Mouse (Mus musculus) intestine, embryonic 15.5 days (tissue): Measurements from ENCODE around the gene 4833423E24Rik. TPM values are rescaled to one million over a fixed set of nuclear protein-coding genes. Genes with fewer than 3 reads are reported as not detected.

ENCODE experiments used
- ATAC-seq: fragments of 200-750 bp; cut with Nextera tagmentation; 2 replicates; pipeline ENCODE4 v1.8.0; 2017; ENCODE audit warnings: moderate TSS enrichment, moderate library complexity
- H3K27ac ChIP-seq: fragments of 300-500 bp; sonication (generic); 2 replicates; pipeline ENCODE4 v1.5.1; 2015; ENCODE audit warnings: mild to moderate bottlenecking, inconsistent platforms
- H3K27me3 ChIP-seq: fragments of 300-500 bp; sonication (generic); replicated peaks from 2 replicates; pipeline ENCODE4 v1.6.1; 2015; ENCODE audit warnings: inconsistent platforms
- H3K36me3 ChIP-seq: fragments of 300-500 bp; sonication (generic); 2 replicates; pipeline ENCODE4 v1.6.1; 2015; ENCODE audit warnings: inconsistent platforms
- H3K4me1 ChIP-seq: fragments of 300-500 bp; sonication (generic); replicated peaks from 2 replicates; pipeline ENCODE4 v1.6.1; 2015; ENCODE audit warnings: inconsistent platforms
- H3K4me2 ChIP-seq: fragments of 300-500 bp; sonication (generic); replicated peaks from 2 replicates; pipeline ENCODE4 v1.6.1; 2015; ENCODE audit warnings: mild to moderate bottlenecking, inconsistent platforms
- H3K4me3 ChIP-seq: fragments of 300-500 bp; sonication (generic); replicated peaks from 2 replicates; pipeline ENCODE4 v1.5.1; 2015; ENCODE audit warnings: inconsistent platforms
- H3K9ac ChIP-seq: fragments of 300-500 bp; sonication (generic); 2 replicates; pipeline ENCODE4 v1.6.1; 2015; ENCODE audit warnings: inconsistent platforms
- H3K9me3 ChIP-seq: fragments of 300-500 bp; sonication (generic); 2 replicates; pipeline ENCODE4 v1.6.1; 2016; ENCODE audit warnings: inconsistent platforms
- WGBS: fragments of 180-500 bp; shearing (Covaris S2); methylation state at CpG from one replicate; pipeline ENCODE4 v1.1.7; 2015; 5-methylcytosine and 5-hydroxymethylcytosine counted together
- polyA plus RNA-seq: library from polyadenylated mRNA; unstranded; fragments of >200 nt; fragmentation: Nextera tagmentation; extraction: Ambion mirVana; gene quantifications from 2 replicates; pipeline ENCODE4 v1.2.1, GENCODE M21; 2015

Gene 4833423E24Rik
- polyA plus RNA-seq, 1 experiment from 2014 or later: 0.10 TPM

DNA sequence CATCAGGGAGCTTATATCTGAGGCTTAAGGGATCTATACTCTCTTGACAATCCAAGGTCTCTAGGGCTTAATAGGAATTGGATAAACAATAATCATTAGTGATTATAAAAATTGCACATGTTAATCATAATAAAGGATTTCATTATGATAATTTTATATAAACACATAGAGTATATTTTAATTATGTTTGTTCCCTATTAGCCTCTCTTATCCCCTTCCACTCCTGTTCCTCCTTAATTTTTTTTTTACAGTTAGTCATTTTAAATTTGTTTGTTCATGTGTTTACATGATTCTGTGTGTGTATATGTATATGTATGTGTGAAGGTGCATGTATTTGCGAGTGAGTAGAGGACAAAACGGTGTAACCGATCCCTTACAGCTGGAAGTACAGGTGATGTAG lies 82.5 kb downstream of the 4833423E24Rik start, which contains the start of gene Olfr994:
Olfr994 (minus strand) TSS at position 101 of the 400 bp plus-strand sequence.
- H3K36me3 ChIP-seq: no peaks in the 10 kb centered on the region
- 83% methylated on average over 3 of the region's 3 CpGs for WGBS
- H3K27me3 ChIP-seq: no peaks in the 10 kb centered on the region
- no peak for ATAC-seq
- H3K9ac ChIP-seq: no peak within 1 kb of the TSS
- no peaks in the 10 kb centered on the region for H3K9me3 ChIP-seq
- no peaks in the 10 kb centered on the region for H3K4me1 ChIP-seq
- H3K4me3 ChIP-seq: no peak within 1 kb of the TSS
- H3K4me2 ChIP-seq: no peak within 1 kb of the TSS
- no peak within 1 kb of the TSS for H3K27ac ChIP-seq

Other genes with a start within 250 kb of the 4833423E24Rik start
- not detected in 2 replicates for gene Olfr987, start 179.7 kb downstream of the 4833423E24Rik start, polyA plus RNA-seq
- gene Olfr988, start 155.8 kb downstream of the 4833423E24Rik start, polyA plus RNA-seq: not detected in 2 replicates
- gene Olfr992, start 109.6 kb downstream of the 4833423E24Rik start, polyA plus RNA-seq: not detected in 2 replicates
- gene Olfr993, start 104.1 kb downstream of the 4833423E24Rik start, polyA plus RNA-seq: not detected in 2 replicates
- gene Olfr994, start 82.6 kb downstream of the 4833423E24Rik start, polyA plus RNA-seq: not detected in 2 replicates
- gene Olfr995, start 75.4 kb downstream of the 4833423E24Rik start, polyA plus RNA-seq: not detected in 2 replicates
- not detected in 2 replicates for gene Olfr996, start 60.2 kb upstream of the 4833423E24Rik start, polyA plus RNA-seq
- gene Olfr998, start 69.9 kb upstream of the 4833423E24Rik start, polyA plus RNA-seq: not detected in 2 replicates
- gene Olfr1000, start 92.9 kb upstream of the 4833423E24Rik start, polyA plus RNA-seq: not detected in 2 replicates
- not detected in 2 replicates for gene Olfr1002, start 131.7 kb upstream of the 4833423E24Rik start, polyA plus RNA-seq
- not detected in 2 replicates for gene Olfr154, start 145.4 kb upstream of the 4833423E24Rik start, polyA plus RNA-seq
- gene Olfr1006, start 159.7 kb upstream of the 4833423E24Rik start, polyA plus RNA-seq: not detected in 2 replicates
- gene Olfr1008, start 170.4 kb upstream of the 4833423E24Rik start, polyA plus RNA-seq: not detected in 2 replicates
- gene Olfr1009, start 196.4 kb upstream of the 4833423E24Rik start, polyA plus RNA-seq: not detected in 2 replicates
- gene Olfr1012, start 243.7 kb upstream of the 4833423E24Rik start, polyA plus RNA-seq: not detected in 2 replicates
- not detected in 2 replicates for gene Olfr1013, start 248.1 kb upstream of the 4833423E24Rik start, polyA plus RNA-seq